Mouse (Mus musculus) brain, embryonic 14.5 days (tissue): ENCODE measurements around the gene Fxyd3.

Experiments
- CTCF ChIP-seq: fragments of 200-500 bp; IDR thresholded peaks from 2 replicates; pipeline ENCODE4 v1.5.1; 2012; ENCODE audit warnings: inconsistent platforms, mild to moderate bottlenecking, moderate library complexity, borderline replicate concordance; ENCODE audit not compliant: insufficient read depth, insufficient read length; ENCODE audit errors: extremely low read depth
- POLR2A ChIP-seq: fragments of 200-500 bp; IDR thresholded peaks from 2 replicates; pipeline ENCODE4 v1.6.1; 2012; ENCODE audit warnings: mild to moderate bottlenecking, inconsistent platforms, borderline replicate concordance; ENCODE audit not compliant: poor library complexity, insufficient read depth, insufficient read length, severe bottlenecking; ENCODE audit errors: extremely low read depth

GRCm38 (mm10) chr7:31034789-31035188, 41.7 kb downstream of the Fxyd3 start:
- TF ChIP-seq CTCF (peak; percentile 30; the same call in 1 of the 2 replicates), POLR2A (no peak)
